22 mouse cellular contexts compared by ENCODE assay signal in the genomic region with DNA sequence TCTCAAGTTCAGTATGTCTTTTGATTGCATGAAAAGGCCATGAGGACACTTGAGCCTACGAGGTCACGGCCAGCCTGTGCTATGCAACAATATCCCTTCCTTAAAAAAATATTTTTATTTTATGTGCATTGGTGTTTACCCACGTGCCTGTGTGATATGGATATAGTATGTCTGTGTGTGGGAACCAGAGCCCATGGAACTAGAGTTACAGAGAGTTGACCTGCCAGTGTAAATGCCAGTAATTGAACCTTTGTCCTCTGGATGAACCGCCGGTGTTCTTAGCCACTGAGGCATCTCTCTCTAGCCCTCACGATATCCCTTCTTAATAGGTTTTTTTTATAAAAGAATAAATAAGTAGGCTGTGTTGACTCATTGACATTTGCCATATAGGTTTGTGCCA.
A peak's percentile ranks its signal among the peaks of the same experiment; 100 is the strongest.
DNase-seq lines count a peak whose midpoint lies in the region; ATAC-seq lines count a peak whose summit lies in the region.
"Had no signal": no experiment of that assay in that cellular context is flagged by ENCODE, and none has a peak within 500 bp of the region (broad histone marks: within the 10 kb centered on the region; RNA-seq: fewer than 3 reads in every experiment).

No protein-coding gene starts in this region.

- H3K4me1 ChIP-seq in kidney, embryonic 14.5 days (ENCODE audit: control insufficient read depth, insufficient read depth, low read length) = peaks cover 8% of the 10 kb centered on the region; the same call in 1 of the 2 replicates
- H3K4me1 ChIP-seq in kidney, embryonic 15.5 days = 0 out of 2 replicates have a peak, but pooled peaks cover 3% of the 10 kb centered on the region
- H3K4me1 ChIP-seq in kidney, embryonic 16.5 days (ENCODE audit: insufficient read depth, low read length) = no peaks in the 10 kb centered on the region; the same call in 1 of the 2 replicates
- no peaks in the 10 kb centered on the region; the same call in 1 of the 2 replicates for H3K4me1 ChIP-seq in midbrain, embryonic 11.5 days (ENCODE audit: control insufficient read depth, insufficient read depth, low read length)
- H3K4me1 ChIP-seq in midbrain, embryonic 15.5 days = no peaks in the 10 kb centered on the region

- H3K36me3 ChIP-seq in kidney, embryonic 14.5 days (ENCODE audit: control insufficient read depth, insufficient read depth, low read length) = no peaks in the 10 kb centered on the region
- H3K36me3 ChIP-seq in kidney, embryonic 15.5 days = no peaks in the 10 kb centered on the region
- H3K36me3 ChIP-seq in kidney, embryonic 16.5 days (ENCODE audit: insufficient read depth, low read length) = no peaks in the 10 kb centered on the region
- no peaks in the 10 kb centered on the region for H3K36me3 ChIP-seq in midbrain, embryonic 11.5 days (ENCODE audit: control insufficient read depth, insufficient read depth, low read length)
- H3K36me3 ChIP-seq in midbrain, embryonic 15.5 days (replicated peaks) = no peaks in the 10 kb centered on the region
- H3K36me3 ChIP-seq: G1E had no signal

- 45% methylated on average over 6 of the region's 6 CpGs for WGBS in kidney, embryonic 14.5 days
- 44% methylated on average over 6 of the region's 6 CpGs for WGBS in kidney, embryonic 15.5 days
- 46% methylated on average over 6 of the region's 6 CpGs for WGBS in kidney, embryonic 16.5 days
- 88% methylated on average over 6 of the region's 6 CpGs for WGBS in midbrain, embryonic 11.5 days
- 86% methylated on average over 6 of the region's 6 CpGs for WGBS in midbrain, embryonic 15.5 days

- no peak for DNase-seq in kidney, postnatal 36 days
- no peak for DNase-seq in kidney, adult 18-20 months
- DNase-seq in kidney, postnatal 25 days = no peak
- DNase-seq in midbrain, embryonic 11.5 days (ENCODE audit: low spot score, missing footprints) = peak; percentile 33
- DNase-seq: adrenal gland, adult 2 months; adrenal gland, adult 8-10 months; adrenal gland, postnatal 10 days; adrenal gland, postnatal 14 days; adrenal gland, postnatal 25 days; adrenal gland, postnatal 36 days; B cell, adult 2 months; cerebellum, adult 11 months; cerebellum, adult 11-12 months had no signal

- H3K4me3 ChIP-seq in kidney, embryonic 14.5 days (ENCODE audit: low read length) = no peak overlapping the region
- H3K4me3 ChIP-seq in kidney, embryonic 15.5 days (replicated peaks) = no peak overlapping the region
- no peak overlapping the region for H3K4me3 ChIP-seq in kidney, embryonic 16.5 days (ENCODE audit: low read length)
- no peak overlapping the region for H3K4me3 ChIP-seq in midbrain, embryonic 11.5 days (ENCODE audit: low read depth, low read length)
- H3K4me3 ChIP-seq in midbrain, embryonic 15.5 days = no peak overlapping the region

- ATAC-seq in kidney, embryonic 14.5 days (ENCODE audit: low FRiP score, low TSS enrichment) = peak; percentile 62; the same call in 1 of the 2 replicates
- peak; percentile 55; the same call in 1 of the 2 replicates for ATAC-seq in kidney, embryonic 15.5 days (replicated peaks; ENCODE audit: low FRiP score)
- peak; percentile 46; the same call in 1 of the 2 replicates for ATAC-seq in kidney, embryonic 16.5 days (ENCODE audit: low FRiP score, low TSS enrichment)
- no peak for ATAC-seq in midbrain, embryonic 11.5 days (ENCODE audit: low FRiP score)
- ATAC-seq in midbrain, embryonic 15.5 days (replicated peaks) = no peak
- ATAC-seq: activated CD4-positive, CD25-positive, alpha-beta regulatory T cell, adult 4 months; CD4-positive, CD25-positive, alpha-beta regulatory T cell, adult 4 months; Patski had no signal

- no peaks in the 10 kb centered on the region for H3K27me3 ChIP-seq in kidney, embryonic 14.5 days (ENCODE audit: control insufficient read depth, insufficient read depth, low read length)
- H3K27me3 ChIP-seq in kidney, embryonic 15.5 days = no peaks in the 10 kb centered on the region
- no peaks in the 10 kb centered on the region for H3K27me3 ChIP-seq in kidney, embryonic 16.5 days (ENCODE audit: insufficient read depth, low read length)
- no peaks in the 10 kb centered on the region for H3K27me3 ChIP-seq in midbrain, embryonic 11.5 days (ENCODE audit: control insufficient read depth, insufficient read depth, low read length)
- H3K27me3 ChIP-seq in midbrain, embryonic 15.5 days (replicated peaks) = no peaks in the 10 kb centered on the region
- H3K27me3 ChIP-seq: CH12.LX had no signal

- no peak overlapping the region for H3K4me2 ChIP-seq in kidney, embryonic 14.5 days (replicated peaks; ENCODE audit: low read depth, low read length)
- no peak overlapping the region for H3K4me2 ChIP-seq in kidney, embryonic 15.5 days
- no peak overlapping the region for H3K4me2 ChIP-seq in kidney, embryonic 16.5 days (replicated peaks; ENCODE audit: low read depth, low read length)
- H3K4me2 ChIP-seq in midbrain, embryonic 11.5 days = no peak overlapping the region
- H3K4me2 ChIP-seq in midbrain, embryonic 15.5 days = no peak overlapping the region

- no peak overlapping the region for H3K9ac ChIP-seq in kidney, embryonic 14.5 days (ENCODE audit: low read depth, low read length)
- H3K9ac ChIP-seq in kidney, embryonic 15.5 days = no peak overlapping the region
- no peak overlapping the region for H3K9ac ChIP-seq in kidney, embryonic 16.5 days (replicated peaks; ENCODE audit: low read length)
- H3K9ac ChIP-seq in midbrain, embryonic 11.5 days (ENCODE audit: low read length) = no peak overlapping the region
- H3K9ac ChIP-seq in midbrain, embryonic 15.5 days = no peak overlapping the region

- no peaks in the 10 kb centered on the region for H3K9me3 ChIP-seq in kidney, embryonic 14.5 days (ENCODE audit: control insufficient read depth, low read length)
- H3K9me3 ChIP-seq in kidney, embryonic 15.5 days (replicated peaks) = no peaks in the 10 kb centered on the region
- H3K9me3 ChIP-seq in kidney, embryonic 16.5 days (ENCODE audit: low read length) = no peaks in the 10 kb centered on the region
- H3K9me3 ChIP-seq in midbrain, embryonic 11.5 days (ENCODE audit: control insufficient read depth, low read length) = no peaks in the 10 kb centered on the region
- H3K9me3 ChIP-seq in midbrain, embryonic 15.5 days = no peaks in the 10 kb centered on the region

- H3K27ac ChIP-seq in kidney, embryonic 14.5 days (ENCODE audit: low read depth, low read length) = no peak overlapping the region
- no peak overlapping the region for H3K27ac ChIP-seq in kidney, embryonic 15.5 days
- H3K27ac ChIP-seq in kidney, embryonic 16.5 days (ENCODE audit: low read length) = no peak overlapping the region
- no peak overlapping the region for H3K27ac ChIP-seq in midbrain, embryonic 11.5 days (ENCODE audit: low read depth, low read length)
- H3K27ac ChIP-seq in midbrain, embryonic 15.5 days = no peak overlapping the region

Comparison
In these comparisons a context has a peak if more than half of its experiments do, and no peak if none do; other contexts are left out.
1. ATAC-seq: peak in kidney, embryonic 14.5 days (single experiment), kidney, embryonic 15.5 days (single experiment) and kidney, embryonic 16.5 days (single experiment); none in midbrain, embryonic 11.5 days (single experiment) and midbrain, embryonic 15.5 days (single experiment).